In the genomic region with DNA sequence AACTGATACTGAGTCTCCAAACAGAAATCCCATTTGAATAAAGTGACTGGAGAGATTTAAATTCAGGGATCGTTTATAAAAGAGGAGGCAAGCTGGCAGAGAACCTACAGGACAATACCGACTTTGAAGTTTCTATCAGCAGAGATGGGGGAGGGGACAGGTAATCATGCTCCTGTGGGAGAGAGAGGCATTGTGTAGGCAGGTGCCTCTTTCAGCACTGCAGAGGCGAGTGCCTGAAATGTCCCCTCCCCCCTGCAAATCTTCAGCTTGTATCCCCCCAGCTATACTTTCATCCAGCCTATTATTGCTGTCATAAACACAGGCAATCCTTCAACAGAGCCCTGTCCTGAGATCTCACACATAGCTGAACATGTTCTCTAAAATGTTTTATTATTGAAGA, we compare ENCODE assay signal across 18 mouse cellular contexts.
"Had no signal": no experiment of that assay in that cellular context is flagged by ENCODE, and none has a peak within 500 bp of the region (broad histone marks: within the 10 kb centered on the region; RNA-seq: fewer than 3 reads in every experiment).

No protein-coding gene starts in this region.

- H3K27me3 ChIP-seq: limb, embryonic 13.5 days; midbrain, embryonic 12.5 days; neural tube, embryonic 12.5 days had no signal

- DNase-seq: kidney, adult 18-20 months; kidney, postnatal 10 days; kidney, postnatal 4 days; left cerebral cortex, postnatal 4 days; lung, embryonic 14.5 days; lung, postnatal 10 days; lung, postnatal 4 days; retina, postnatal 1 day; right cerebral cortex, postnatal 4 days; spleen, adult 18-20 months; thymus, adult 2 months; thymus, postnatal 25 days had no signal

- H3K4me2 ChIP-seq: limb, embryonic 13.5 days; lung, embryonic 14.5 days; midbrain, embryonic 12.5 days; neural tube, embryonic 12.5 days had no signal

- H3K27ac ChIP-seq: layer of hippocampus, adult 2 months; limb, embryonic 13.5 days; liver, embryonic 14.5 days; midbrain, embryonic 12.5 days; neural tube, embryonic 12.5 days had no signal

- H3K9ac ChIP-seq: limb, embryonic 13.5 days; liver, embryonic 14.5 days; lung, embryonic 14.5 days; midbrain, embryonic 12.5 days; neural tube, embryonic 12.5 days had no signal

- H3K4me1 ChIP-seq: neural tube, embryonic 12.5 days had no signal

- H3K9me3 ChIP-seq: limb, embryonic 13.5 days; midbrain, embryonic 12.5 days; neural tube, embryonic 12.5 days had no signal

- H3K4me3 ChIP-seq: layer of hippocampus, adult 2 months; limb, embryonic 13.5 days; midbrain, embryonic 12.5 days; neural tube, embryonic 12.5 days had no signal

- ATAC-seq: inflammation-experienced regulatory T-cells, adult 6 months had no signal
